Mouse (Mus musculus) midbrain, embryonic 16.5 days (tissue): ENCODE data around the gene Zscan2. TPM values are rescaled to one million over a fixed set of nuclear protein-coding genes. Genes with fewer than 3 reads are reported as not detected.

Experiments used
- ATAC-seq: fragments of 200-750 bp; cut with Nextera tagmentation; 2 replicates; pipeline ENCODE4 v1.8.0; 2017; ENCODE audit warnings: moderate TSS enrichment
- H3K27ac ChIP-seq: fragments of 300-500 bp; sonication (generic); 2 replicates; pipeline ENCODE4 v1.5.1; 2014; ENCODE audit warnings: mild to moderate bottlenecking, low read length, mixed read lengths
- H3K27me3 ChIP-seq: fragments of 300-500 bp; sonication (generic); 2 replicates; pipeline ENCODE4 v1.6.1; 2014; ENCODE audit warnings: low read depth, low read length, mixed read lengths; ENCODE audit not compliant: control insufficient read depth, insufficient read depth
- H3K36me3 ChIP-seq: fragments of 300-500 bp; sonication (generic); 2 replicates; pipeline ENCODE4 v1.6.1; 2014; ENCODE audit warnings: mild to moderate bottlenecking, low read length, moderate library complexity, mixed read lengths; ENCODE audit not compliant: control insufficient read depth, insufficient read depth
- H3K4me1 ChIP-seq: fragments of 300-500 bp; sonication (generic); 2 replicates; pipeline ENCODE4 v1.6.1; 2014; ENCODE audit warnings: mild to moderate bottlenecking, low read length, mixed read lengths; ENCODE audit not compliant: control insufficient read depth, insufficient read depth
- H3K4me2 ChIP-seq: fragments of 300-500 bp; sonication (generic); 2 replicates; pipeline ENCODE4 v1.6.1; 2014; ENCODE audit warnings: mild to moderate bottlenecking, low read length, mixed read lengths
- H3K4me3 ChIP-seq: fragments of 300-500 bp; sonication (generic); 2 replicates; pipeline ENCODE4 v1.5.1; 2014; ENCODE audit warnings: low read depth, mild to moderate bottlenecking, low read length, moderate library complexity, mixed read lengths
- H3K9ac ChIP-seq: fragments of 300-500 bp; sonication (generic); 2 replicates; pipeline ENCODE4 v1.6.1; 2014; ENCODE audit warnings: low read depth, low read length, mixed read lengths
- H3K9me3 ChIP-seq: fragments of 300-500 bp; sonication (generic); replicated peaks from 2 replicates; pipeline ENCODE4 v1.6.1; 2014; ENCODE audit warnings: mild to moderate bottlenecking, low read length, mixed read lengths; ENCODE audit not compliant: control insufficient read depth, poor library complexity, severe bottlenecking
- WGBS: fragments of 180-500 bp; shearing (Covaris S2); extraction: QIAGEN DNeasy Blood & Tissue Kit; methylation state at CpG from one replicate; pipeline ENCODE4 v1.1.7; 2014; 5-methylcytosine and 5-hydroxymethylcytosine counted together
- polyA plus RNA-seq: library from polyadenylated mRNA; unstranded; fragments of >200 nt; fragmentation: Nextera tagmentation; extraction: Ambion mirVana; gene quantifications from 2 replicates; pipeline ENCODE4 v1.2.1, GENCODE M21; 2015

Gene Zscan2
- polyA plus RNA-seq, 1 experiment from 2014 or later, result 4.0 TPM

GRCm38 (mm10) chr7:80849267-80849666 is 11.5 kb upstream of the Zscan2 start:
- Histone ChIP-seq H3K4me1 (no peaks in the 10 kb centered on the region), H3K36me3 (no peaks in the 10 kb centered on the region), H3K27ac (no peak overlapping the region), H3K4me3 (no peak overlapping the region), H3K9ac (no peak overlapping the region), H3K9me3 (no peaks in the 10 kb centered on the region), H3K4me2 (no peak overlapping the region), H3K27me3 (no peaks in the 10 kb centered on the region)
- ATAC-seq, result no peak
- 91% methylated on average over 2 of the region's 2 CpGs for WGBS

GRCm38 (mm10) chr7:80849710-80850109 is 11.0 kb upstream of the Zscan2 start:
- Histone ChIP-seq H3K9me3 (no peaks in the 10 kb centered on the region), H3K27me3 (no peaks in the 10 kb centered on the region), H3K4me2 (no peak overlapping the region), H3K27ac (no peak overlapping the region), H3K4me3 (no peak overlapping the region), H3K36me3 (no peaks in the 10 kb centered on the region), H3K4me1 (no peaks in the 10 kb centered on the region), H3K9ac (no peak overlapping the region)
- 25% methylated on average over 4 of the region's 4 CpGs for WGBS
- ATAC-seq, result peak; percentile 51; the same call in 1 of the 2 replicates

GRCm38 (mm10) chr7:80850520-80850919 is 10.2 kb upstream of the Zscan2 start:
- no peak overlapping the region for H3K4me3 ChIP-seq
- no peak overlapping the region for H3K27ac ChIP-seq
- H3K4me1 ChIP-seq, result no peaks in the 10 kb centered on the region
- no peak overlapping the region for H3K4me2 ChIP-seq
- H3K9ac ChIP-seq, result no peak overlapping the region
- no peaks in the 10 kb centered on the region for H3K9me3 ChIP-seq
- no peaks in the 10 kb centered on the region for H3K36me3 ChIP-seq
- 88% methylated on average over 5 of the region's 5 CpGs for WGBS
- ATAC-seq, result no peak
- no peaks in the 10 kb centered on the region for H3K27me3 ChIP-seq

- no peak overlapping the region for H3K4me3 ChIP-seq
- ATAC-seq, result no peak
- H3K27ac ChIP-seq, result no peak overlapping the region
- no peaks in the 10 kb centered on the region for H3K36me3 ChIP-seq
- WGBS, result 98% methylated on average over 3 of the region's 3 CpGs
- H3K27me3 ChIP-seq, result no peaks in the 10 kb centered on the region
- no peaks in the 10 kb centered on the region for H3K9me3 ChIP-seq
- no peak overlapping the region for H3K9ac ChIP-seq
- no peaks in the 10 kb centered on the region for H3K4me1 ChIP-seq
- no peak overlapping the region for H3K4me2 ChIP-seq
Measured at GRCm38 (mm10) chr7:80853218-80853617, 7.5 kb upstream of the Zscan2 start.

GRCm38 (mm10) chr7:80855316-80855715 is 5.4 kb upstream of the Zscan2 start:
- Histone ChIP-seq H3K4me2 (no peak overlapping the region), H3K36me3 (no peaks in the 10 kb centered on the region), H3K9ac (no peak overlapping the region), H3K27me3 (no peaks in the 10 kb centered on the region), H3K4me3 (no peak overlapping the region), H3K9me3 (no peaks in the 10 kb centered on the region), H3K4me1 (peaks cover 3% of the 10 kb centered on the region; the same call in 1 of the 2 replicates), H3K27ac (no peak overlapping the region)
- ATAC-seq, result 0 out of 2 replicates have a peak, but pooled peaks have one; percentile 17

GRCm38 (mm10) chr7:80857181-80857580 is 3.5 kb upstream of the Zscan2 start:
- no peaks in the 10 kb centered on the region for H3K27me3 ChIP-seq
- H3K4me3 ChIP-seq, result no peak overlapping the region
- no peak overlapping the region for H3K27ac ChIP-seq
- H3K36me3 ChIP-seq, result no peaks in the 10 kb centered on the region
- peaks cover 9% of the 10 kb centered on the region for H3K4me1 ChIP-seq
- H3K4me2 ChIP-seq, result no peak overlapping the region
- WGBS, result 34% methylated on average over 6 of the region's 6 CpGs
- no peak for ATAC-seq
- no peaks in the 10 kb centered on the region for H3K9me3 ChIP-seq
- H3K9ac ChIP-seq, result no peak overlapping the region

- WGBS, result 1% methylated on average over 13 of the region's 13 CpGs
- H3K4me1 ChIP-seq, result peaks cover 36% of the 10 kb centered on the region
Measured at GRCm38 (mm10) chr7:80860227-80860626, 493 bp upstream of the Zscan2 start.

GRCm38 (mm10) chr7:80862475-80862874 is 1.8 kb downstream of the Zscan2 start:
- Histone ChIP-seq H3K4me2 (peak overlapping the region; percentile 68), H3K9me3 (no peaks in the 10 kb centered on the region), H3K4me3 (0 out of 2 replicates have a peak overlapping the region, but pooled peaks have one; percentile 11), H3K27ac (no peak overlapping the region), H3K36me3 (peaks cover 10% of the 10 kb centered on the region), H3K27me3 (no peaks in the 10 kb centered on the region), H3K4me1 (peaks cover 36% of the 10 kb centered on the region), H3K9ac (no peak overlapping the region)
- ATAC-seq, result no peak
- WGBS, result 96% methylated on average over 2 of the region's 2 CpGs

More at GRCm38 (mm10) chr7:80860227-80860626, 493 bp upstream of the Zscan2 start:
- Histone ChIP-seq H3K9ac (peak overlapping the region; percentile 56), H3K4me3 (peak overlapping the region; percentile 83), H3K9me3 (no peaks in the 10 kb centered on the region), H3K4me2 (peak overlapping the region; percentile 67), H3K27ac (0 out of 2 replicates have a peak overlapping the region, but pooled peaks have one; percentile 25), H3K36me3 (0 out of 2 replicates have a peak, but pooled peaks cover 3% of the 10 kb centered on the region), H3K27me3 (no peaks in the 10 kb centered on the region)
- peak; percentile 76 for ATAC-seq

- H3K36me3 ChIP-seq, result peaks cover 19% of the 10 kb centered on the region
- 78% methylated on average over 5 of the region's 5 CpGs for WGBS
- peaks cover 36% of the 10 kb centered on the region for H3K4me1 ChIP-seq
- peak overlapping the region; percentile 68; the same call in 1 of the 2 replicates for H3K4me2 ChIP-seq
- peak overlapping the region; percentile 27 for H3K9ac ChIP-seq
- no peaks in the 10 kb centered on the region for H3K9me3 ChIP-seq
- 0 out of 2 replicates have a peak overlapping the region, but pooled peaks have one; percentile 2 for H3K4me3 ChIP-seq
- H3K27ac ChIP-seq, result no peak overlapping the region
- H3K27me3 ChIP-seq, result no peaks in the 10 kb centered on the region
- ATAC-seq, result no peak
Measured at GRCm38 (mm10) chr7:80863520-80863919, 2.8 kb downstream of the Zscan2 start.
